Mouse (Mus musculus): Measurements from ENCODE around the gene Gm5105.

Gm5105 gene

DNA sequence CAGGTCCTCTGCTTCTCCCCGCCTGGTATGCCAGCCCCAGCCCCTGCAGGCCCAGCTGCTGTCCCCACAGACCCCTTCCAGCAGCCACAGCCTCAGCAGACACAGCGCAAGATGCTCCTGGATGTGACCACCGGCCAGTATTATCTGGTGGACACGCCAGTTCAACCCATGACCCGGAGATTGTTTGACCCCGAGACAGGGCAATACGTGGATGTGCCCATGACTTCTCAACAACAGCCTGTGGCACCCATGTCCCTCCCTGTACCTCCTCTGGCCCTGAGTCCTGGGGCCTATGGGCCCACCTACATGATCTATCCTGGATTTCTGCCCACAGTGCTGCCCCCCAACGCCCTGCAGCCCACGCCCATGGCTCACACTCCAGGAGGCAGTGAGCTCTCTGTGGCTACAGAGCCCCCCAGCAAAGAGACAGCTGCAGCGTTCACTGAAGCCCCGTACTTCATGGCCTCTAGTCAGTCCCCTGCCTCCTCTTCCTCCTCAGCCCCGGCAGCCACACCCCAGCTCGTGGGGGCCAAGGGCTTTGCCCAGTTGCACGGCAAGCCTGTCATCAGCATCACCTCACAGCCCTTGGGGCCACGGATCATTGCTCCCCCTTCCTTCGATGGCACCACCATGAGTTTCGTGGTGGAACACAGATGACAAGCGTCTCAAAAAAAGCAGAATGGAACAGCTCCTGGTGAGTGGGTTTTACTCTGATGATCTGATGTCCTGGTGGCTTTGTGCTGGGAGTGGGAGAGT lies 2.7 kb upstream of the Gm5105 start:
- in situ Hi-C loops (cut with MboI, MseI), result no loop called here

DNA sequence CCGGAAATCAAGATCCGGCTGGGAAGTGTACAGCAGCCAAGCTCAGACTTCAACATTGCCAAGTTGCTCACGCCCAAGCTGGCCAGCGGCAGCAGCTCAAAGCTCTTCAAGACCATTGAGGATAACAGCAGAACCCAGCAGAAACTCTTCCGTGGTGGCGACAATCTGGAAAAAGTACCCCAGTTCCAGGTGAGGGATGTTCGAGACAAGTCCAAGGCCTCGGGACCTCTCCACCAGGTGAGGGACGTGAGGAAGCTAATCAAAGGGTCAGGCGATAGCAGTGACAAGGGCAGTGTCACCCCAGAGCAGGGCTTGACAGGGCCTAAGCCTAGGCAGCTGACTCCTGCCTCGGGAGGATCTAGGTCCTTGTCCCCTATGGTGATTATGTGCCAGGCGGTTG lies 915 bp upstream of the Gm5105 start:
- in situ Hi-C loops (cut with MboI, MseI), result no loop called here

DNA sequence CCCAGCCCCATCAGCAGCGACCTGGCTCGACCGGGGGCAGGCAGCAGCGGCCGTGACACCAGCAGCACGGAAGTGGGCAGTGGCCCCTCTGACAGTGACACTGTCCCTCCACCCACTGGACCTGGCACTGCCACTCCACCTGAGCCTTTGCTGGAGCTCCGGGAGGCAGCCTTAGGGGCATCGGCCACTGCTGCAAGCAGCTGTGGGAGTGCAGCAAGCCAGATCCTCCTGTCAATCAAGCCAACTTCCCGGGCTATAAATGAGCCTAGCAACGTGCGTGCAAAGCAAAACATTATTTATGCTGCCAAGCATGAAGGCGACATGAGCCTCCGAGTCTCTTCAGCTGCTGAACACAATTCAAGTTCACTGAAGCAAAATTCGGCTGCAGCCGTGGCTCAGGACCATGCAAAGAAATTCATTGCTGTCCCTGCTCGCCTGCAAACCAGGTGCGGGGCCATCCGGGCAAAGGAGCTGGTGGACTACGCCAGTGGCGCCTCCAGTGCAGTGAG lies 786 bp downstream of the Gm5105 start:
- in situ Hi-C loops (cut with MboI, MseI), result no loop called here

DNA sequence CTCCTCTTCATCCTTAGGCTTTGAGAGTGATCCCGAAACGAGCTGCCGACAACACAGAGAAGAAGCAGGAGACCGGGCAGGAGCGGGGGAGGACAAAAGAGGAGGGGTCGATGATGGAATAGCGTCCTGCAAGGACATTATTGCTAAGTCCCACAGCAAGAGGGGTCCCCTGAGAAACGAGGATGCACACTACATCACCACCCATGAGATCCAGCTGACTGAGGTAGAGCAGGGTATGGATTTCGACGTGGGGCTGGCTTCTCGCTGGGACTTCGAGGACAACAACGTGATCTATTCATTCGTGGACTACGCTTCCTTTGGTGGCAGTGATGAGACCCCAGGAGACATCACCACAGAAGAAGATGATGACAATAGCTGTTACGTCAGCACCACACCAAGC lies 1.3 kb downstream of the Gm5105 start:
- in situ Hi-C loops (cut with MboI, MseI), result no loop called here

DNA sequence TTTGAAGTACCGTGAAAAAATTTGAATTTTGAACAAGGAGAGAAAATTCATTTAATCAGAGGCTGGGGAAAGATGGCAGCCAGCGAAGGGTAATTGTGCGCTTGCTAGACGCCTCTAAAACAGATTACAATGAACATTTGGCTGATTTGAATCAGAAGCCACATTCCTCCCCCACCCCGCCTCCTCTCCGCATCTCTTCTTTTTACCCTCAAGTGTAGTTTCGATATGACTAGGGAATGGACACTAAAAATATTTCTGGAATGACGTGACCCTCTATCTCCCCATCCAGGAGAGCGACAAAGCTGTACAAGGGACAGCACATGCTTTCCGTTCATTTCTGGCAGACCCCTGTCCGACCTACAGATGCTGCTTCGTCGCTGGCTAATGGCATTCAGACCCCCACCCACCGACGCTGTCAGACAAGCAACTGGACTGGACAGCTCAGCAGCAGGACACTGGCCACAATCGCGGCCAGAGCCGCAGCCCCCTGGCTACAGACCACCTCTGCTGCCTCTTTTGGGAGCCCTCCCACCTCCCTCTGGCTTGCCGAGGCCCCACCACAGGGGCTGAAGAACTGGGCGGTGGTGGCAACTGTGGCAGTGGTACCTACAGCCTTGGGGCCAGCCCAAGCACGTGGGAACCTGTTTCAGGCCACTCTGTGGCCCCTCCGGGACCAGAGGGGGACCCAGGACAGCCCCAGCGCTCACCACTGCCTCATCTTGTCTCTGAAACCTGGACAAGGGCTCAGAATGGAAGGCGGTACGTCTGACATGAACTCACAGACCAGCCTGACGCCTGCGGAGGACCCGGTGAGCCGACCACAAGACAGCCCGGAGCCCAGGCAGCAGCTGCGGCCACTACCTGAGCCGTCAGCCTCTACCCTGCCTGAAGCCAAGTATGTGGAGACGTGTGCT lies 2.2 kb downstream of the Gm5105 start, which contains the start of gene 1110002E22Rik:
TSS of gene 1110002E22Rik (plus strand) at position 321 of the 914 bp plus-strand sequence.
- in situ Hi-C loops (cut with MboI, MseI), result no loop called here

DNA sequence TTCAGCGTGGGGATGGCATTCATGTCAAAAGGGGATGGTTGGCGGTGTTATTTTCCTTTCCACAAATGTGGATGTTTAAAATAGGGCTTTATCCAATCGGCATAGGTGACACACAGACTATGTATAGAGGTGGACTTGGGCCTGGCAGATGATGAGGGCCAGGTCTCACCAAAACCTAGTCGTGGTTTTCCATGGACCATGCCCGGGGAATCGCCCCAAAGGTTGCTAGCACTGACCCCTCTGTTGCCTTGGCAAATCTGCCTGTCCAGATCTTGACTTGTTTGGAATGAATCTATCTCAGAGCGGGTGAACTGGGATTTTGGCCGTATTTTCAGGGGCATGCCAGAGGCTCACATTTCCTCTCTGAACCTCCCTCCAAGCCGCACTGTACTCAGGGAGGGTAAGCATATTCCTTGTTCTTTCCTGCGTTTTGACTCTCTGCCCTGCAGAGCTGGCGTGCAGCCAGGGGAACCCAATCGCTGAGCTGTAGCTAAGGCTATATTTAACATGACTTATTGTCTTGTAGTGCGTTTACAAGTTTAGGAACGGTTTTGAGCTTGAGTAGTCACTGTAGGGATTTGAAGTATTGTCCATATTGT lies 3.4 kb downstream of the Gm5105 start:
- in situ Hi-C loops (cut with MboI, MseI), result no loop called here

- in situ Hi-C loops (cut with MboI, MseI), result no loop called here
Measured at GRCm38 (mm10) chr3:138062673-138063072, 4.5 kb downstream of the Gm5105 start.

DNA sequence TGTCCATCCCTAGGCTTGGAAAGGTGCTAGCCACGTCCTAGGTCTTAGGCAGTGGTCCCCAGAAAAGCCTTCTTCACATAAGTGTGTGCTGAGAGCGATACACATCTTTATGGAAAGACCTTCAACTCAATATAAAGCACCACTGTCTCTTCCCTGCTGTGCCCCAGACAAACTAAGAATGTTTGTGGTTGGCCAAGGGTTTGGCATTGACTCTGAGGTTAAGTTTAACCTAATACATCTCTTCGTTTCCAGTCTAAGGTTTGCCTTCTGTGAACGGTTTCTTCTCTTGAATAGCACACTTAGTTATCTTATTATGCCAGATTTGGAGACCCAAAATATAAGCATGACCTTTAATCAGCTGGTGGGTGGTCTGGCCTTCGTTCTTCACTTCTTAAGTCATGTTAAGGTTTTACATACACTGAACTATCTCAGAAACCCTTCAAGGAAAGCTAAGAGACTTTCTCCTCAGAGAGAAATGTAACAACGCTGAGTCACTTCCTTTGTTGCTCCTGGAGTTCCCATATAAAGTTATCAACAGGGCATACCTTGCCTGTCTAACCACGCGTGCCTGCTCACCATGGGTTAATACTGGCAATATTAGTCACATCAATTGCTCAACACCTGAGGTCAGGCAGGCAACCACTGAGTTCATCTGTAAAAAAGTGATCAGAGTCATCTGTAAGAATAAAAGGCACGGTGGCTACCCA lies 5.8 kb downstream of the Gm5105 start:
- in situ Hi-C loops (cut with MboI, MseI), result no loop called here

GRCm38 (mm10) chr3:138060429-138060828 lies 6.8 kb downstream of the Gm5105 start:
- in situ Hi-C loops (cut with MboI, MseI), result no loop called here

GRCm38 (mm10) chr3:138058226-138058625 lies 9.0 kb downstream of the Gm5105 start:
- in situ Hi-C loops (cut with MboI, MseI), result no loop called here

DNA sequence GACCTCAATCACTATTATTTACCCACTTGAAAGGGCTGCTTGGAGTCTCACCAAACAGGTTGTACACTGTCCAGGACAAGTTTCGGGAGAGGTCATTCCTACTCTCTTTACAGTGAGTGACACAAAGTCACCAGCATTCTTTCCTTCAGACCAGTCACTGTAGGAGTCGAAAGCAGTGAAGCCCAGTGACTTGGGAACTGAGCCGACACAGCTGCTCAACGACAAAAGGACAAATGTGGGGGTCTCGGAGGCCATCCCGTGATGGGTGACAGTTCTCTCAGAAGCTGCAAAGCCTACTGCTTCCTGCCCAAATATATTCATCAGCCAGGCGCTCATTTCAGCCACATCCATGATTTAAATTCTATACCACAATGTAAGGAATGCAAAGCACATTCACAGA lies 10.2 kb downstream of the Gm5105 start:
- in situ Hi-C loops (cut with MboI, MseI), result no loop called here

GRCm38 (mm10) chr3:138053969-138054368 lies 13.2 kb downstream of the Gm5105 start:
- in situ Hi-C loops (cut with MboI, MseI), result no loop called here

GRCm38 (mm10) chr3:138051431-138051830 lies 15.8 kb downstream of the Gm5105 start:
- in situ Hi-C loops (cut with MboI, MseI), result no loop called here

- in situ Hi-C loops (cut with MboI, MseI), result no loop called here
Measured at GRCm38 (mm10) chr3:138050772-138051171, 16.4 kb downstream of the Gm5105 start.

- in situ Hi-C loops (cut with MboI, MseI), result no loop called here
Measured at GRCm38 (mm10) chr3:138049555-138049954, 17.6 kb downstream of the Gm5105 start.

GRCm38 (mm10) chr3:138043316-138043715 lies 23.9 kb downstream of the Gm5105 start:
- in situ Hi-C loops (cut with MboI, MseI), result no loop called here

- in situ Hi-C loops (cut with MboI, MseI), result no loop called here
Measured at GRCm38 (mm10) chr3:138041591-138042301, 25.4 kb downstream of the Gm5105 start.

- in situ Hi-C loops (cut with MboI, MseI), result no loop called here
Measured at GRCm38 (mm10) chr3:138040938-138041337, 26.2 kb downstream of the Gm5105 start.

GRCm38 (mm10) chr3:138033986-138034385 lies 33.2 kb downstream of the Gm5105 start:
- in situ Hi-C loops (cut with MboI, MseI), result loop anchor here (10.0 kb wide), 1 partner anchor 1809 kb away; no protein-coding TSS in a partner anchor

DNA sequence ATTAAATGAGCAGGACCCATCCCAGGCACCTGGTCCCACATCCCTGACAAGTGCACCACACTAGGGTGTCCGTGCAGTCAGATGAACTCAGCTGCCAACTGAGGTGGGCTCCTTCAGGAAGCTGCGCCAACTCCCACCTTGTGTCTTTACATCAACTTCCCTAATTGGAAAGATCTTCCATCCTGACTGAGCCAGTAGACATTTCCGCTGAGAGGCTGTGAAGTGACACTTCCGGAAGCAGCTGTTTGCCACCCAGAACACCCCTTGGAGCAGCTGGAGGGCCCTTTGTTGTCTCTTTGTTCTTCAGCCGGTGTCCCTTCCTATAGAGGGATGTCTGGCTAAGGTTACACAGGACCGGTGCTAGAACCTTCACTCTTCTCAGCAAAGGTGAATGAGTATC lies 36.6 kb downstream of the Gm5105 start:
- in situ Hi-C loops (cut with MboI, MseI), result loop anchor here (10.0 kb wide), 1 partner anchor 1806 kb away; no protein-coding TSS in a partner anchor

GRCm38 (mm10) chr3:138029351-138029750 lies 37.8 kb downstream of the Gm5105 start:
- in situ Hi-C loops (cut with MboI, MseI), result no loop called here
